Mouse (Mus musculus): ENCODE data around the gene Ext2. TPM values are rescaled to one million over a fixed set of nuclear protein-coding genes. Genes with fewer than 3 reads are reported as not detected.

The Ext2 gene
- total RNA-seq, 4 experiments from 2014 or later: 46.2 to 62.6 (median 57.5) TPM

DNA sequence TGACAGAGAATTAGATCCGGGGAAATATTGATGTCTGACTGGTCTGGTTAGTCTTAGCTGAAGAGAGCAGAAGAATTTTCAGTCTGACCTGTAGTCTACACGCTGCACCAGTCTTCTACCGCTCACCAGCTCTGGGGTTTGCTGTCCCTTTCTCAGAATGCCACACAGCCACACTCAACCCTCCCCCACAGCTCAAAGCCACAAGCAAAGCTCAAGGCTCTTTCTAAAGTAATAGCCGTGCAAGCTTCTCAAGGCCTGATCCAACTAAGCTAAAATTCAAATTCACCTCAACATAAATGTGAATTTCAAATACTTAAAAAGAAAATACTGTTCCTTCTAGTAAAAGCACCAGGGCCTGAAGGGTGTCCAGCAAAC is 45.3 kb downstream of the Ext2 start:
- DNase-seq (ENCODE audit: low spot score in 2 of 2): no peak

DNA sequence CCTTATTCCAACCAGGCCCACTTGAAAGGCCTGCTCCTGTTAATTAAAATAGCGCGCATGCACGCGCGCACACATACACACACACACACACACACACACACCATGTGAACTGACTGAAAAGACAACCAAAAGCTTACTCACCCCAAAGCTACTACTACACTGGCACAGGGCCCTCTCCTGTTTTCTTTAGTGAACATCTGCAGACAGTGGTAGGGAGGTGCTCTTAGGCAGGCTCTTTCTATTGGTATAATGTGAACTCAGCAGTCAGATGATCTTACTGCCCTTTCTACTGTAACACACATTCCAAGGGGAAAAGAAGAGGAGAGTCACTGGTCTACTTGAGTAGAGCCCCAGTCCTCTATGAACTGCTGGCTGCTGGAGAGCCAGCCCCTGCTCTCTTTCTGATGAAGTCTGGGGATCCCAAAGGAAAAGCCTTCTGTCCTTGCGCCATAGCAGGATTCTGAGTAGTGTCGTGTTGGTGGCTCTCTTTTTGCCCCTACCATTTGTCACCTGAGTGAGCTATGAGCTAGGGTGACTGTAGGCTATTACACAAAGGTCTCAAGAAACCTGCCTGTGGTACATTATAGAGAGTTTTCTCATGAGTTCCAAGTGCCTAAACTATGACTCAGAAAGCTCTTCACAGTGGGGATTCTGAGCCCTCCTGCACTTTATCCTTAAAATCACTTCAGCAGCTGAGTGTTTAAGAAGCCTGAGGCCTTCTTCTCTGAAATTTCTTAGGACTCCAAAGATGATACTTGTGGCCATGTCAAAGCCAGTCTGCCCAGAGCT is 45.9 kb downstream of the Ext2 start:
- DNase-seq (ENCODE audit: low spot score in 2 of 2): no peak

DNA sequence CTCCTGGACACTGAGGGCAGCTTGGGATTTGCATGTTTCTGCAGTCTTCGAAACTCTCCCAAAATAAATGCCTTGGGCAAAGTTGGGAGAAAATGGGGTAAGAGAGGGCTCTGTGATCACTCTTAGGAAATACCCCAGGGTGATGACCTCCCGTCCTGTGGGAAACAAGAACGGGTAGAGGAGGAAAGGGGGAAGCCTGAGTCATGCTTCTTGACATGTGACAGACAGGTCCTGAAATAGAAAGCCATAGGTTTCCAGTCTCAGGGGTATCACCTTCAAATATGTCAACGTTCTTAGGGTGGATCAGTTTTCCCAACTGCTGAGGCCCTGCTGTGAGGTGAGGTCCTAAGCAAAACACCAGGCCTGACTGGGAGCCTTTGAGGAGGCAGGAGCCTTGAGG is 46.9 kb downstream of the Ext2 start:
- no peak for DNase-seq (ENCODE audit: low spot score in 2 of 2)

DNA sequence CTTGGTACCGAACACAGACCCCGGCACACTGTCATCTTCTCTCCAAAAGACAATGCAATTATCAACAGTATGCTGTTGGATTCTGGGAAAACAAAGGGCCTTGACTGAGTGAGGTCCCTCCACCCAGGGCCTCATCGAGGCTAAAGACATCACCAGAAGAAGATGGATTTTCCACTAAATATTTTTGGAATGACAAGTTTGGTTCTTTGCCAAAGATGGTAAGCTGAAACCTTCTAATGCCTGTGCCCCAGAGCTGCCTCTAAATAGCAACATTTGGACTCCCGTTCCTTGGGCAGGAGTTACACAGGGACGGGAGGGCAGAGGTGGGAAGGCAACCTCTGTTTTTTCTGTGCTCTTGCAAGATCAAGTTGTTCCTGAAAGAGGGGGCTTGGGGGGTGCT is 47.4 kb downstream of the Ext2 start:
- no peak for DNase-seq (ENCODE audit: low spot score in 2 of 2)

DNA sequence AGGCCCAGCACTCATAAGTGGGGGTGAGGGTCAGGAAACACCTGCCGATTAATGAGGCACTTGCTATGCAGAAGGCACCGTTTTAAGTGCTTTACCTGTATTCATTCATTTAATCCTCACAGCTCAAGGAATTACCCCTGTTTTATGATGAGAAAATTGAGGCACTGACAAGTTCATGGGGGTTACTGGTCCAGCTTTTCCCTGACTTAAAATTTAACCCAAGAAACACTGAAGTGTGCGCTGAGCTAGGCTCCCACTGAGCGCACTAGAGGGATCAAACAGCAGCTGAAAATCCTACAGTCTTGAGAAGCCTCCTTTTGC is 49.6 kb downstream of the Ext2 start:
- DNase-seq (ENCODE audit: low spot score in 2 of 2): no peak

DNA sequence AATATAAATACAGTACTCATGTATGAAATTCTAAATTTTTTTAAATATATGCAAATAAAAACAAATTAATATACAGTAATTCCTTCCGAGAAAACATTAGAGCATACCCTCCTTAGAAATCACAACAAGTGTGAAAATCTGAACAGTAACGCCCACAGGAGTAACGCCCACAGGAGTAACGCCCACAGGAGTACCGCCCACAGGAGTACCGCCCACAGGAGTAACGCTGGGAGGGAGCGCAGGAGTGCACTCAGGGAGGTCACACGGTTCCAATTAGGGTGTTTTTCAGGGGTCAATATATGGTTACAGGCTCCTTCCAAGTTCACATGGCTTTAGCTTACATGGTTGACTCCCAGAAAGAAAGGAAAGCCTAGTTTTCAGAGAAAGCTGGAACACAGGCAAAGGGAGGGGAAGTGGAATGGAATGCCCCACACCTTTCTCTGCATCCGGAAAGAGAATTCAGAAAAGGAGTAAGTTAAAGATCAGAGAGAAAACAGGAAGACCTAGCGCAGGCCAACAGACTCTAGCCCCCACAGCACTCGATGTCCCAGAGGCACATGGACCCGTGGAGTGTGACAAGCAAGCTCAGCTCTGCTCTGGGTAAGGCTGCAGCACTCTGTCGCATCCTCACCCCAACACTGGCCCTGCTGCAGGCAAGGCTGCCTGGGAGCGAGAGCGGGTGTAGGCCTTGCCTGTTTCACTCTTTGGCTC is 50.2 kb downstream of the Ext2 start:
- DNase-seq (ENCODE audit: low spot score in 2 of 2): no peak

DNA sequence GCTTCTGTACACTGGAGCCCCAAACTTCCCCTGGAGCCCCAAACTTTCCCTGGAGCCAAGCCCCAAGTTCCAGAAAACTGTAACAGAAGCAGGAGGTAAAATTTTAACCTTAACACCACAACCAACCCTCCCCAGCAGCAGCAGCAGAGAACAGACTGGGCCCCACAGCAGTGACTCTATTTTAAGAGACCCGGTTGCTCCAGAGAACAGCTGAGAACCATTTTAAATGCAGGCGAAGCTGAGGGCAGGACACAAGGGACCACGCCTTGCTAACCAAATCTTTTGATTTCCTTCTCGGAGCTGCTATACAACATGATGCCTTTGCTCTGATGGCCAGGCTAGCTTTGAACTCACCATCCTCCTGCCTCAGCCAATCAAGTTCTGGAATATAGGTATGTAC is 51.5 kb downstream of the Ext2 start:
- DNase-seq (ENCODE audit: low spot score in 2 of 2): no peak

DNA sequence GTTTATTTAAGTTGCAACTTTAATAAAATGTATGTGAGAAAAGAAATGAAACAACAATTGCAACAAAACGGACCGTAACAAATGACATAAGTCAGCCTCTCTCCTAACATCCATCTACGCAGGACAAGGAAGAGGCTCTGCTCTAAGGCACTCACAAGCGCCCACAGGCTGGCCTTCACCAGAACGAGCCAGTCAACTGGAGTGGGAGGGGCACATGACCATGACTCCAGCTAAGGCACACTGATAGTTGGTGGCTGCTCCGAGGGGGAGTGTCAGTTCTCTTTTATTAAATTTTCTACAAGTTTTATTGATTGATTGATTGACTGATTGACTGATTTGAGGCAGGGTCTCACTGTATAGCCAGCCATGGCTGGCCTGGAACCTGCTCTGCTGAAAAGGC is 52.5 kb downstream of the Ext2 start:
- no peak for DNase-seq (ENCODE audit: low spot score in 2 of 2)

DNA sequence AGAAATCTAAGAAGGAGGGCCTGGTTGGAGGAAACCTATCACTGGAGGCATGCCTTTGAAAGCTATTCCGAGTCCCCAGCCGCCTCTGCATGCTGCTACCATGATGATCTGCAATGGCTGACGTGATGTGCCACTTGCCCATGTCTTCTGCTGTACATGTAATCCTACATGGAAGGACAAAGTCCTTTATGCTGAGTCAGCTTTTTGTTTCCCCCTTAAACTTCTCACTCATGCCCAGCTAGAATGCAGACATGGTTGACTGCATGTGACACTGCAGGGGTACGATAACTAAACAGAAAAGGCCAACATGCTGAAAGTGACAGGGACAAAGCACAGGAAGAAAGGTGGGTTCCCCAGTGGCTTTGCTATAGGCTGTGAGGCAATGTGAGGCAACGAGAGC is 56.6 kb downstream of the Ext2 start:
- DNase-seq (ENCODE audit: low spot score in 2 of 2): no peak

DNA sequence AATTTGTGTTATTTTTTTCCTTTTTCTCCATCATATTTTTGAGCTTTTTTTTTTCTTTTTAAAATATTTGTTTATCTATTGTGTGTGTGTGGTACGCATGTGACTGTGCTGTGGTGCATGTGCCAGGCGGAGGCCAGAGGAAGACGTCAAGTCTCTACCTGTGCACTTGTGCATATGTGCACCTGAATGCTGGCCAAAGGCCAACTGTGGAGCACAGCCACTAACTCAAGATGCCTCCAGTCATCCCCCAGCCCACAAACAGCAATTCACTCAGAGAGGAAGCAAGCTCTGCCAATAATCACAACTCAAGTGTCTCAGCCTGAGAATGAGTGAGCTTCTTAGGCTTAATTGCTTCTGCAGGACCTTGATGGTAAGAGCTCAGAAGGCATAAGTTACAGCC is 58.2 kb downstream of the Ext2 start:
- no peak for DNase-seq (ENCODE audit: low spot score in 2 of 2)

DNA sequence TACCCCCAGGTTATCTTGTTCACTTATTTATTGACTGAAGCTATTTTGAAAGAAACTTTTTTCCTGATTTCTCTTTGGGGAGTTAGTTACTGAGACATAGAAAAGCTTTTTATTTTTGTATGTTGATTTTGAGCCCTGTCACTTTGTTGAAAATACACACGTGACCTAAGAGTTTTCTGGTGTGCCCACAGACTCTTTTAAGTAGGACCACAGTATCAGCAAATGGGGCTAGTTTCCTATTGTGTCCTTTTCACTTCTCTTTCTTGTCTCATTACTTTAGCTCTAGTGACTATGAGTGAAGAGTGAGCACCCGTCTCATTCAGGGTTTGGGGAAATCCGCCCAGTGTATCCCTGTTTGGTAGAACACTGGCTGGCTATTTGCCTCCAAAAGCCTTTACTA is 62.0 kb downstream of the Ext2 start:
- DNase-seq (ENCODE audit: low spot score in 2 of 2): no peak

DNA sequence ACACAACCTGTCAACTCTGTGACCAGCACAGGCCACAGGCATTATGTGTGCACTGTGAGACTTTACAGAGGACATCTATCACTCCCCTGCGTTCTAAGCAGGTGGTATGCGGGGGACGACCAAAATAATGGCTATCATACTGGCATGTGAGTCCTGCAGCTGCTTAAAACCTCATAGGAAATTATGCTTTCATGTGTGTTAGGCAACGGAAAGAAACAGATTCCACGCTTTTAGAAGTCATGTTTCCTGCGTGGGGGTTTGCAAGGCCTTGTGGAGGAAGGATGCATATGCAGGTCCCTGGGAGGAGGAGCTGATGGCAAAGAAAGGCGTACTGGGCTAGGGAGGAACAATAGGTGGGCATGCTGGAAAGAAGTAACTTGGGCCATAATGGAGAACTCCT is 63.2 kb downstream of the Ext2 start:
- DNase-seq (ENCODE audit: low spot score in 2 of 2): no peak

DNA sequence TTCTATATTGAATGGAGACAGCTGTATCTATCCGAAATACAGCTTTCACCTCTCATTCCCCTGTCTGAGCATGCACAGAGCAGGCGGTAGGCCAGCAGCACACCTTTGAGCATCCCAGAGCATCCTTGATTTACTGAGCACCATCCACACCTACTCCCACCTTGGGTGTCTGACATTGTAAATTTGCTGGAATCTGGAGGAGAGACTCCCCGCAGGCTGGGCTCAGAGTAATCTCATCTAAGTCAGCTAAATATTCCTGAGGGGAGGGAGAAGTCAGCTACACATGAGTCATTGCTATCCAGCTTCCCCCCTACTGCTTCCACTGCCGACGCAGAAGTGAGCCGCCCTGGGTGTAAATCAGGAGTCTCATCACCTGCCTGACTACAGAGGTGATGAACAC is 64.1 kb downstream of the Ext2 start:
- DNase-seq (ENCODE audit: low spot score in 2 of 2): no peak

DNA sequence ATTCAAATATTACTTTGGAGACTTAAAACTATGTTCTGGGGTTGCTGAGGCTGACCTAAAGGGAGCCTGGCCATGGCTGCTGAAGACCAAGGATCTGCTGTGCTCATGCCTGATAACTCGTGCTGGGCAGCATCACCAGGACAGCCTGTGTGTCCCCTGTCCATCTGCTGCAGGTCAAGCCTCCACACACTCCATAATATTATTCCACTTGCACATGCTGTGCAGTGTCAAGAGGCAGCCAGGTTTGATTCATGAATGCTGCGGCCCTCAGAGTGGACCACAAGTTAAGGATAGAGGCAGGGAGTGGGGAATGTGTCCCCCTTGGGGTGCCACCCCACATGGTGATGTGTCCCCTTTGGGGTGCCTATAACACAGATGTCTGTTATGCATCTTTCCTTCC is 68.0 kb downstream of the Ext2 start:
- no peak for DNase-seq (ENCODE audit: low spot score in 2 of 2)

DNA sequence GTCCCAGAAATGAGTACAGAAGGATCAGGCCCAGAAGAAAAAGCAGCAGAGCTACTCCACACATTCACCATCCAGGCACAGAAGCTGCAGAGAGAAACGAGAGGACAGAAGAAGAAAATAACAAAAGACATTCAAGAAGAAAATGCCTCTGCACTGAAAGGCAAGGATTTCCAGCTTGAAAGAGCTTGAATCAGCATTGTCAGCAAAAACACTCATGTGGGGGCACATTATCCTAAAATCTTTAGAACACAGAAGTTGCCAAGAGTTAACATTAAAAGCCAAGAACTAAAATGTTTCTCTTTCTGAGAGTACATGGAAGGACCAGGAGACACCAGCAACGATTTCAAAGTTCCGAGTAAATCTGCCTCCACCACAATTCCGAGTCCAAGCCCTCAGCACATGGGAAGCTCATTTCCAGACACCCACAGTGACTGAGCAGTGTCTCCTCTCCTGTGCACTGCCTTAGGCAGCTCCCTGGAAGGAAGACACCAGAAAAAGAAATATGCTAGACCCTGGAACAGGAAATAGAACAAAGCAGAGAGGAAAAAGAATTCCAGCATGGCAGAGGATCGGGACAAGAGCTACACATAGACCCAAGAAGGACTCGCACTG is 69.1 kb downstream of the Ext2 start:
- no peak for DNase-seq (ENCODE audit: low spot score in 2 of 2)

DNA sequence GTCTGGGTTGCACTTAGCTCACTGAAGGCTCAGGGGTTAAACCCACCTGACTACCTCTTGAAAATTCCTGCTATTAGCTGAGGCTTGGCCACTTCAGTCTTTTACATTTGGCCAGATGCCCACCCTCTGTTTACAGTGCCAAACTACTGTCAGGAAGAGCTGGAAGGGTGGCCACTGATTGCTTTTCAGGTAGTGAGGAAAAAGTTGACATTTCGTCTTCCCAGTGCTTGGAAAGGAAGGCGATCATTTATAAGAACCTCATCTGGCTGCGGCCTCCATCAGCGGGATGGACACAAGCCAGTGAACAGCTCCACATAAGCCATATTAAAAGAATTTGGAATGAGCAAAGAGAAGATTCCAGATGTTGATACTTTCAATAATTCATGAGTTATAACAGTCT is 72.7 kb downstream of the Ext2 start:
- DNase-seq (ENCODE audit: low spot score in 2 of 2): no peak

DNA sequence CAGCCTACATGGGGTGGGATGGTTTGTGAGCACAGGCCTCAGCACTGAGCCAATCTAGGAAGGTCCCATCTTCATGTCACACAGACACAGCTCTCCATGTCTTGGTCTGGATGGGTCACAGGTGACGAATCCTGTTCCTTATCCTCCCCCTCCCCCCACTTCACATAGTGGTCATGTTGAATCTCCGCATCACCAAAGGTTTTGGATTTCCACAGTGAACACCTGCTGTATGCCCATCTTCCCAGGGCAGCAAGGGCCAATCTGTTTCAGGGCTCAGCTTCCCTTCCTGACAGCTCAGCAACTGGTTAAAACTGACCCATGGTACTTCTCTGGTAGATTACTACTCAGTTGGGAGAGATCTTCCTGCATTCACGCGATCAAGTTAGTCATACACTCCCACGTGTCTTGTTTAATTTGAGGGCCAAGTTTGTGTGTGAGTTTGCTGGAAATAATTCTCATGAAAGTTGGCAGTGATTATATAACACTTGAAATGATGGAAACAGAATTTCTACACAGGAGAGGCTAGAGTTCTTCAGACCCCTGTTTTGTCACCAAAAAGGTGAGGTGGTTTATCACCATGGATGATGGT is 74.7 kb downstream of the Ext2 start:
- no peak for DNase-seq (ENCODE audit: low spot score in 2 of 2)

DNA sequence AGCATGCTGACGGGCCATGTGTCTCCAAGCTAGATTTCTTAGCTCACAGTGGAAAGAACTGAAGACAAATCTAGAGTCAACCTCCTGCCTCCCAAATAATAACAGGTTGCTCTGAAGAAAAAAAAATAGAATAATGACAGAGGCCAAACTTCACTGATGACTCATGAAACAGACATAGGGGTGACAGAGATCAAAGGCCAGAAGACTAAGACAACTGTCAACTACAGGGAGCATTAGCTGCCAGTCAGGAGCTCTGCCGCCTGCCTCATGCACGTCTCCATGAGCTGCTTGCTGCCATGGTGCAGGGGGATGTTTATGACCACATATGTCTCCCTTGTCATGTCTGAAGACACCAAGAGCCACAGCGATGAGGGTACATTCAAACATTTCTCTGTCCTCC is 75.7 kb downstream of the Ext2 start:
- DNase-seq (ENCODE audit: low spot score in 2 of 2): no peak

DNA sequence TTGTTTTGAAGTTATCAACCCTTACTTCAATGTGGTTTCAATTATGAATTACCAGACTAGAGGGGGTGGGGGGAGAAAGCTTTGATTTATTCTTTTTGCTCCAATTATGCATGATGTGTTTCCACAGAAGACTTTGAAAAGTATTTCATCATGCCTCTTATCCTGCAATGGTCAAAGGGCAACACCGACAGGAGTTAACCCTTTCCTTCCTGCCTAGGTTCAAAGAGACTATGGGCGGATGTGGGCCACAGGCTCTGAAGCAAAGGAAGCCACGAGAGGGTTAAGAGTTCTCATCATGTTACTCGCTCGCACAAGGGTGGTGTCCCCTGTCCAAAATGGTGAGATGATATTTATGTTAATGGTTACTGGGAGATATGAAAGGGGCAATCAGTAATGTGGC is 76.2 kb downstream of the Ext2 start:
- DNase-seq (ENCODE audit: low spot score in 2 of 2): no peak

DNA sequence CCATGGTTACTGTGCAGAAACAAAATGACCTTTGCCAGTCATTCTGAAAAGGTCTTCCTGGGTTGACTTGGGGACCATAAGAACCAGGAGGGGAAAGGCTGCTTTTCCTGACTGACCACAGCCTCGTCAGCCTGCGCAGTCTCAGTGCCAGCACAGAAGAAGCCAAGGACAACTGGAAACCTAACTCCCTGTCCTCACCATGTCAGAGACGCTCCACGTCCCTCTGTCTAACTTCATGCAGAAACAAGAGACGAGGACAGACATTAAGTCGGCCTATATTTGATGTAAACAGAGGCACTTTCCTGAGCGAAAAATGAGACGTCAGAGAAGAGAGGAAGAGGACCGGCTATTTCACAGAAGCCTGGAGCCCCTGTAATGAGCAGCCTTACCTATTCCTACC is 76.6 kb downstream of the Ext2 start:
- DNase-seq (ENCODE audit: low spot score in 2 of 2): no peak

DNA sequence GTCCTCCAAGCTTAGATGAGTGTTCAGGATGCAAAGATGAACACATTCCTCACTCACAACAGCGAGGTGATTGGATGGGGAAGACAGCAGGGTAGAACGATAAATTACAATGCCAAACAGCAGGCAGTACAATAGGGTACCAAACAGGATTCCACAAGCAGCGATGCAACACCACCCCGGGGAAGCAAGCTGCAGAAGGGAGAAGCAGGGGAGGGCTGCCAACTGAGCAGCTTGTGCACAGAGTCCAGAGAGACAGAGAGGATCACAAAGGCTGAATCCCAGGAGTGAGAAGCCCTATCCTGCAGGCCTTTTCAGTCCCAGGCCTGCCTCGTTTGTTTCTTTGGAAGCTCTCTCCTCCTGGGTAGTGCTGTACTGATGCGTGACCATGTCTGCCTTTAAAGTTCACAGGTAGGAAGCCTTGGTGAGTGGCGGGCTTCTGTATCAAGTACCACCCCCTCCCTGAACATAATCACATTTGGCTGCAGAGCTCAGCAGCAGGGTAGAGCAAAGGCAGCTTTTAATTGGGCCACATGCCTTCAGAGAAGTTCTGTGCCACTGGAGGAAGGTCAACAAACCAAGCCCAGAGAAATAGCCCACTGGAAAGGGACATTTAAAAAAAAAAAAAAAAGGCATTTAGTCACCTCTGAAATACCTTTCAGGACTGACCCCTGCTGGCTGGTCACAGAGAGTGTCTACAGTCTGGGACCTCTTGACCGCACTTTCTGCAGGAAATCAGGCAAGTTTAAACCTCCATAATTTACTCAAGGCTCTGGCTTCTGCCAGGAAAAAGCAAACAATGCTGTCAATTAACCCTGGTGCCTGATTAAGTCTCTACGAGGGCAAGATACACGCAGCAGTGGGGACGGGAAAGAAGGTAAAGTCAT is 77.8 kb downstream of the Ext2 start:
- peak; percentile 54 to 64 for DNase-seq (ENCODE audit: low spot score in 2 of 2)

DNA sequence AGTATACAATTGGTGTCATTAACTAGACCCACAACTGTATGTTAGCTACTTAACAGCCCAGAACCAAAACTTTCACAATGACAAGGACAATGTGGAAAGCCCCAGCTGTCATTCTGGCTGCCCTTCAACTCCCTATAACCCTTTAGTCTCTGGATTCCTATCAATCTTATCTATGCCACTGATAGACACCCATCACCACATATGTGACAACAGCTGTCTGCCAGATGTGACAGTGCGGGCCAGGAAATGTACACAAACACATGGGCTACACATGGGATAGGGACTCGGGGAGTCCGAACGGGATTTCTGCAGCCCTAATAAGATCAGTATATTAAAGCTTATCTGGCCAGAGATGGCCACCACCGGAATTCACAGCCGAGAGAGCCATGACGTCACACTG is 80.7 kb downstream of the Ext2 start:
- DNase-seq (ENCODE audit: low spot score in 2 of 2): no peak

All from layer of hippocampus, adult 8-10 months (tissue).